Mouse (Mus musculus) adrenal gland, postnatal 36 days (tissue): ENCODE measurements at regions not wholly inside any gene's neighbourhood (a gene's known extent, or its start where the extent isn't known, plus 50 kb on each side); places are given as distances from the start of the nearest gene placed in this dataset.

Source experiments
- DNase-seq, 2 experiments: peaks; one replicate each; pipeline ENCODE4 v3.0.0; 2021; ENCODE audit warnings: mixed read lengths in 1 of 2

GRCm38 (mm10) chr16:29950791-29951190 is 113.4 kb upstream of the Hes1 start:
- DNase-seq: no peak

GRCm38 (mm10) chr16:29954700-29955099 is 109.5 kb upstream of the Hes1 start:
- DNase-seq: no peak

- no peak for DNase-seq
Observed at GRCm38 (mm10) chr16:29956904-29957303, 107.3 kb upstream of the Hes1 start.

- no peak for DNase-seq
Observed at GRCm38 (mm10) chr16:29959939-29960637, 104.1 kb upstream of the Hes1 start.

- no peak for DNase-seq
Observed at GRCm38 (mm10) chr16:29963284-29963683, 100.9 kb upstream of the Hes1 start.

- DNase-seq: no peak
Observed at GRCm38 (mm10) chr16:29964563-29964962, 99.6 kb upstream of the Hes1 start.

GRCm38 (mm10) chr16:29968743-29969142 is 95.4 kb upstream of the Hes1 start:
- no peak for DNase-seq

- DNase-seq: no peak
Observed at GRCm38 (mm10) chr16:29972741-29973141, 91.4 kb upstream of the Hes1 start.

GRCm38 (mm10) chr16:29973250-29973649 is 90.9 kb upstream of the Hes1 start:
- DNase-seq: peak; percentile 54 to 61

GRCm38 (mm10) chr16:29975800-29976199 is 88.4 kb upstream of the Hes1 start:
- DNase-seq: no peak

GRCm38 (mm10) chr16:29977011-29977410 is 87.2 kb upstream of the Hes1 start:
- no peak for DNase-seq

GRCm38 (mm10) chr16:29977711-29978110 is 86.5 kb upstream of the Hes1 start:
- DNase-seq: no peak

GRCm38 (mm10) chr16:29979066-29979465 is 85.1 kb upstream of the Hes1 start:
- no peak for DNase-seq

GRCm38 (mm10) chr16:29981543-29981942 is 82.6 kb upstream of the Hes1 start:
- no peak for DNase-seq

GRCm38 (mm10) chr16:29982224-29982785 is 81.9 kb upstream of the Hes1 start:
- DNase-seq: no peak

GRCm38 (mm10) chr16:29983161-29983560 is 81.0 kb upstream of the Hes1 start:
- DNase-seq: no peak

GRCm38 (mm10) chr16:29985126-29985931 is 78.9 kb upstream of the Hes1 start:
- DNase-seq: no peak

- DNase-seq: no peak
Observed at GRCm38 (mm10) chr16:29987595-29987994, 76.6 kb upstream of the Hes1 start.

GRCm38 (mm10) chr16:29987999-29988398 is 76.2 kb upstream of the Hes1 start:
- DNase-seq: no peak

- no peak for DNase-seq
Observed at GRCm38 (mm10) chr16:29989308-29989707, 74.9 kb upstream of the Hes1 start.

GRCm38 (mm10) chr16:29990393-29990792 is 73.8 kb upstream of the Hes1 start:
- no peak for DNase-seq

GRCm38 (mm10) chr16:29990795-29991587 is 73.2 kb upstream of the Hes1 start:
- DNase-seq: no peak
